Mouse (Mus musculus) gonadal fat pad, adult 2 months (tissue): ENCODE data around the gene Dab2. TPM values are rescaled to one million over a fixed set of nuclear protein-coding genes. Genes with fewer than 3 reads are reported as not detected.
A peak's percentile ranks its signal among the peaks of the same experiment; 100 is the strongest.

Source experiments
- DNase-seq: peaks from one replicate; pipeline ENCODE4 v3.0.0-alpha.2; 2012; ENCODE audit warnings: low read depth
- polyA plus RNA-seq: library from polyadenylated mRNA; depleted of rRNA; stranded (reverse); fragments of >200 nt; gene quantifications from 2 replicates; pipeline ENCODE4 v1.2.3, GENCODE M21; 2012

Gene Dab2
- polyA plus RNA-seq, 1 experiment = 145 TPM

GRCm38 (mm10) chr15:6391886-6392285 is 92.3 kb downstream of the Dab2 start:
- no peak for DNase-seq

GRCm38 (mm10) chr15:6393624-6394023 is 94.0 kb downstream of the Dab2 start:
- DNase-seq = no peak

- peak; percentile 75 for DNase-seq
Measured at GRCm38 (mm10) chr15:6398211-6398610, 98.6 kb downstream of the Dab2 start.

- DNase-seq = no peak
Measured at GRCm38 (mm10) chr15:6398881-6399280, 99.3 kb downstream of the Dab2 start.

- no peak for DNase-seq
Measured at GRCm38 (mm10) chr15:6400115-6400514, 100.5 kb downstream of the Dab2 start.

GRCm38 (mm10) chr15:6402433-6402832 is 102.8 kb downstream of the Dab2 start:
- no peak for DNase-seq

- no peak for DNase-seq
Measured at GRCm38 (mm10) chr15:6404172-6404571, 104.6 kb downstream of the Dab2 start.

GRCm38 (mm10) chr15:6406771-6407170 is 107.2 kb downstream of the Dab2 start:
- DNase-seq = peak; percentile 62

GRCm38 (mm10) chr15:6409031-6409430 is 109.4 kb downstream of the Dab2 start:
- DNase-seq = no peak

GRCm38 (mm10) chr15:6410161-6410560 is 110.6 kb downstream of the Dab2 start:
- DNase-seq = no peak

GRCm38 (mm10) chr15:6411334-6411733 is 111.7 kb downstream of the Dab2 start:
- no peak for DNase-seq

GRCm38 (mm10) chr15:6415317-6415716 is 115.7 kb downstream of the Dab2 start:
- no peak for DNase-seq

- DNase-seq = no peak
Measured at GRCm38 (mm10) chr15:6431777-6432176, 132.2 kb downstream of the Dab2 start.

GRCm38 (mm10) chr15:6432411-6432810 is 132.8 kb downstream of the Dab2 start:
- no peak for DNase-seq

GRCm38 (mm10) chr15:6435281-6435680 is 135.7 kb downstream of the Dab2 start:
- no peak for DNase-seq

- no peak for DNase-seq
Measured at GRCm38 (mm10) chr15:6435773-6436172, 136.2 kb downstream of the Dab2 start.

- DNase-seq = no peak
Measured at GRCm38 (mm10) chr15:6438685-6439084, 139.1 kb downstream of the Dab2 start.

- no peak for DNase-seq
Measured at GRCm38 (mm10) chr15:6444452-6444851, 144.9 kb downstream of the Dab2 start.

GRCm38 (mm10) chr15:6445135-6445534 is 145.5 kb downstream of the Dab2 start, which contains the start of gene C9:
C9 (plus strand) TSS chr15:6445327.
- DNase-seq = no peak

- DNase-seq = no peak
Measured at GRCm38 (mm10) chr15:6446181-6446580, 146.6 kb downstream of the Dab2 start.

- DNase-seq = no peak
Measured at GRCm38 (mm10) chr15:6448892-6449291, 149.3 kb downstream of the Dab2 start.

GRCm38 (mm10) chr15:6454461-6454860 is 154.9 kb downstream of the Dab2 start:
- no peak for DNase-seq

GRCm38 (mm10) chr15:6461381-6461780 is 161.8 kb downstream of the Dab2 start:
- DNase-seq = no peak

- DNase-seq = no peak
Measured at GRCm38 (mm10) chr15:6463361-6463923, 163.9 kb downstream of the Dab2 start.
